Mouse (Mus musculus): ENCODE measurements around the gene Fkbp10.

The Fkbp10 gene

GRCm38 (mm10) chr11:100414914-100415822 is at the start of gene Fkbp10:
Gene Fkbp10, plus strand, starts transcription at chr11:100415697.
- DNase-seq (ENCODE audit: low spot score in 2 of 2) = no peak

DNA sequence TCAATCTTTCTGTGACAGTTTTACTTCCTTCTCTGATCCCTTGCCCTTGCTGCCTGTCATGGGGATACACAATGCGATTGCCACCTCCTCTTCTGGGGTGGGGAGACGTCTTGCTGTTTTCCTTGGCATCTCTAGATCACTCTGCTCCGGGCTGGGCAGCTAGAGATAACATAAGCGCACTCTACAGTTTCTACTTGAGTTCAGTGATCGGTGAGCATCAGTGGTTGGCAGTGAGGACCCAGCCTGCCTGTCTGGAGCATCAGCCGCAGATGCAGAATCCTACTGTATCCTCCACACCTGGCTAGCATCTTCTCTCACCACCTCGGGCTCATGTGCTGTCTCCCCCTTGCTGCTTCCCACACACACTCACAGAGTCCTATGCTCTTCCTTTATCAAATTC is 46.4 kb upstream of the Fkbp10 start:
- DNase-seq (ENCODE audit: low spot score in 2 of 2) = no peak

GRCm38 (mm10) chr11:100369822-100370221 is 45.7 kb upstream of the Fkbp10 start:
- no peak for DNase-seq (ENCODE audit: low spot score in 2 of 2)

- no peak for DNase-seq (ENCODE audit: low spot score in 2 of 2)
Observed at GRCm38 (mm10) chr11:100371981-100372558, 43.4 kb upstream of the Fkbp10 start.

GRCm38 (mm10) chr11:100375127-100375526 is 40.4 kb upstream of the Fkbp10 start:
- DNase-seq (ENCODE audit: low spot score in 2 of 2) = no peak

- DNase-seq (ENCODE audit: low spot score in 2 of 2) = no peak
Observed at GRCm38 (mm10) chr11:100376005-100376404, 39.5 kb upstream of the Fkbp10 start.

GRCm38 (mm10) chr11:100376746-100377389 is 38.6 kb upstream of the Fkbp10 start:
- no peak for DNase-seq (ENCODE audit: low spot score in 2 of 2)

DNA sequence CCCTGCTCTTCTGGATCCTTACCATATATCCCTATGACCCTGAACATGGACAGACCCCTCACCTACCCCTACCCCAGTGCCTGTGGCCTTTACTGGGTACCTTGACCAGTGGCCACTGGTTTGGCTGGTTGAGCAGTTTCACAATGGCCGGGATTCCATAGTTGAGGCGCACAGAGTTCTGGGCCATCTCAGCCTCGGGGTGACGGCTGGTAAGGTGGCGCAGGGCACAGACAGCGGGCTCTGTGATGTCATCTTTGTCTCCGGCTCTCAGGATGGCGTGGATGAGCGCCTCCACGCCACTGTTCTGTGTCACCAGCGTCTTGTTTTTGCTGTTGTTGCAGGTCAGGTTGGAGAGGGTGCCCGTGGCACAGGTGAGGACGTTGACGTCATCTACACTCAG is 37.5 kb upstream of the Fkbp10 start:
- no peak for DNase-seq (ENCODE audit: low spot score in 2 of 2)

- DNase-seq (ENCODE audit: low spot score in 2 of 2) = no peak
Observed at GRCm38 (mm10) chr11:100378446-100378845, 37.1 kb upstream of the Fkbp10 start.

DNA sequence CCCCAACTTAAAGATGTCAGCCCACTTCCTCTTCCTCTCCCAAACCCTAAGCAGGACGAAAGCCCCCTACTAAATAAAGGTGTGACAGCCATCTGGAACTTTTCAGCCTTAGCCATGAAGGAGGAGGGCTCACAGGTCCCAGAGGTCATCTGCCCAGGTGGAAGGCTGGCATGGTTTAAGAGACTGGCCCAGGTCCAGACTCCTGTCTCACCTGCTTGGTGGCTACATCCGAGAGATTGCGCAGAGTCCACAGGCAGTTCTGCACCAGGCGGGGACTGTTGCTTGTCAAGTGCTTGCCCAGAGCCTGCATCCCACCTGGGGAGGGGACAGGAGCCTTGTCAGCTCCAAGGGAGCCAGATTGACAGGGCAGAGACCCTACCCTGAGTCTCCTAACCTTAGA is 36.2 kb upstream of the Fkbp10 start:
- DNase-seq (ENCODE audit: low spot score in 2 of 2) = no peak

GRCm38 (mm10) chr11:100382682-100383081 is 32.8 kb upstream of the Fkbp10 start:
- no peak for DNase-seq (ENCODE audit: low spot score in 2 of 2)

GRCm38 (mm10) chr11:100385016-100385415 is 30.5 kb upstream of the Fkbp10 start:
- DNase-seq (ENCODE audit: low spot score in 2 of 2) = no peak

DNA sequence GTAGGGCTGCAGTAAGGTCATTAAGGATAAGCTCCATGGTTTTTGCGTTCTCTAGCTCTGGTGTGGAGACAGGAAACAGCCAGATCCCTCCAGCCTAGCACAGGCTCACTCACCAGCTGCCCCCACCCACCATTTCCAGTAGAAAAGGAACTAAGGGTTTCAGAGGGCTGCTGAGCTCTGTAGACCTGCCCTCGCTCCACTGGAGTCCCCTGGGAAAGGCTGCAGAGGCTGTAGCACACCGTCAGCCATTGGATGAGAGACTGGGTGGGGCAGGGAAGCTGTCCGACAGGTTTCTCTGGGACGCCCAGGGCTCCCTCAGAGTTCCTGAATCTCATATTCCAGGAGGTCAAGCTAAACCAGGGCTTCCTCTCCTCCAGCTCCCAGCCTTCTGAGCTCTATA is 28.9 kb upstream of the Fkbp10 start:
- DNase-seq (ENCODE audit: low spot score in 2 of 2) = no peak

DNA sequence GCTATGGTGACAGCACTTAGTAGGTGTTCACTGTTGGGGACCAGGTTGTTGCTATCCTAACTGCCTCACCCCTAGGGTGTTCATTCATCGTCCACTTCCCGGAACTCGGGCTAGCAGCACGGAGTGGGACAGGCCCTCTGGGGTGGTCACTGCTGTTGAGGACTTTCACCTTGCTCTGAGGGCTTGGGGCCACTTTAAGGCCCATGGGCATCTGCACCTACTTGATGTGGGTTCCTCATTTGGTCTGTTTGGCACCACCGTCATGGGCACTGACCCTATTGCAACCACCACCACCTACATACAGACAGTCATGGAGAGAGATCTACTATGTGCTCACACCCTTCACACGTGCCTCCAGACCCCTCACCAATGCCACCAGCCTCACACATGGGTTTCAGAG is 28.4 kb upstream of the Fkbp10 start:
- DNase-seq (ENCODE audit: low spot score in 2 of 2) = no peak

DNA sequence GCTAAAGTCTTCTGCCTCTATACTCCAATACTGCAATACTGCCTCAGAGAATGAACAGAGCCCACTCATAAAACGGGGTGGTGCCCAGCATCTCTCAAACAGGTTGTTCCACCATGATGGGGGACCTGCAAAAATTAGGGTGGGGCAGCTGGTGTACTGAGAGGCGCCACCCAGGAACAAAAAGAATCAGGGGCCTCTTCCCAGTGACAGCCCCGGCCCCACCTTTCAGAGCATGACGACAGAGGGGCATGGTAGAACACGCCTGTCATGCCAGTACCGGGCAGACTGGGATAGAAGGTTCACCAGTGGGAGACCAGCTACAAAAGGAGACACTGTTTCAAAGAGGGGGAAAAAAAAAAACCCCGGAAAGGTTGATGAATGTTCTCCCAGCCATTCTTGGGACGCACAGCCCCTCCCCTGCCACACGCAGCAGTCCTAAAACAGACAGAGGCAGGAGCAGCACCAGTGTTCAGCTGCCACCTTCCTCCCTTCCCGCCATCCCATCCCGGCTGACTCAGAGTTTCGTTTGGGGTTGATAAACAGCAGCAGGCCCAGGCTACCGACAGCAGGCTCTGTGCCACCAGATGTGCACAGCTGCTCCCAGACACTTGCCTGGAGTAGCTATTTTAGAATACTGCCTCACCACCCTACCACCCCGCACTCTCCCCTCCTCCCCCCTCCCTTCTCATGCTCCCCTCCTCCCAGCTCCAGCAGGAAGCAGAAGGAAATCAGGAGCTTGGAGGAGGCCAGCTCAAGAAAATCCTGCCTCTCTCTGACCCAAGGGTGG is 27.7 kb upstream of the Fkbp10 start:
- no peak for DNase-seq (ENCODE audit: low spot score in 2 of 2)

DNA sequence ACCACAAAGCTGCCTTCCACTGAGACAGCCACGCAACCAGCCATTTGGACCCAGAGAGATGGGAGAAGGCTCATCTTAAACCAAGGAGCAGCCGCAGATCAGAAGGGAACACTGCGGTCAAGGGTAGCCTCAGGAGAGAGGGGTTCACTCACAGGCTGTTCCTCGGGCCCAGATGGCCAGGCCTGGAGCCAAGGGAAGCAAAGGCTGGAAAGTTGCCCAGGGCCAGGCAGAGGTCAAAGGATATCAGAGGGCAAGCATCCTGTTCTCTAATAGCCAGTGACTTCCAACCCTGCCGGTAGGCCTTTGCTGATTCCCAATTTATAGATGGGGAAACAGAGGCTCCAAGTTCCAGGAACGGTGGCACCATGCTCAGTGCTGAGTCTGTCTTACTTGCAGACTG is 26.9 kb upstream of the Fkbp10 start:
- DNase-seq (ENCODE audit: low spot score in 2 of 2) = no peak

GRCm38 (mm10) chr11:100389931-100390445 is 25.5 kb upstream of the Fkbp10 start:
- no peak for DNase-seq (ENCODE audit: low spot score in 2 of 2)

DNA sequence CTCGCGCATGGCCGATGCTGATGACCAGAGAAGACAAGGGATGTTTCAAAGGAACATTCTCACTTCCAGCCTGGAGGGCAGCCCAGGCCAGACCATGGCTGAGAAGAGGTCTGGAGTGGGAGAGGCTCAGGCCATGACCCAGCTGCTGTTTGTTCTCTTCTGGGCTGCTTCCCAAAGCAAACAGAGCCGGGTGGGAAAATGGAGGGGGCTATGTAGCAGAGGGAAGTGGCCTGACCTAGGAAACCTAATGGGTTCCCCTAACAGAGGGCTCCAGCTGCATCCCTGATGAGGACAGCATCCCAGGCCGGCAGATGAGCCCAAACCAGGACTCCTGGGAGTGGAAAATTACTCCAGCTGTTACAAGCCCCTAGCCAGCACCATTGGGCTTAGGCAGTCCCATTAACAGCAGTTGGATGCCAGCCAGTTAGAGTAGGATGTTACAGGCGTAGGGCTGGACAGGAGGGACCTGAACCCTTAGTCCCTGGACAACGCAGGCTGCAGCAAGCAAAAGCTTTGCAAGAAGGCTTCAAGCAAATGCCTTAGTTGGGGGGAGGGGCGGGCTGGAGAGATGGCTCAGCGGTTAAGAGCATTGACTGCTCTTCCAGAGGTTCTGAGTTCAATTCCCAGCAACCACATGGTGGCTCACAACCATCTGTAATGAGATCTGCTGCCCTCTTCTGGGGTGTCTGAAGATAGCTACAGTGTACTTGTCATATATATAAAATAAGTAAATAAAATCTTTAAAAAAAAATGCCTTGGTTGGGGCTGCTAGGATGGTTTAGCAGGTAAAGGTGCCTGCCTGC is 24.2 kb upstream of the Fkbp10 start:
- DNase-seq (ENCODE audit: low spot score in 2 of 2) = no peak

GRCm38 (mm10) chr11:100391884-100392345 is 23.6 kb upstream of the Fkbp10 start:
- DNase-seq (ENCODE audit: low spot score in 2 of 2) = no peak

GRCm38 (mm10) chr11:100392958-100393357 is 22.5 kb upstream of the Fkbp10 start:
- no peak for DNase-seq (ENCODE audit: low spot score in 2 of 2)

GRCm38 (mm10) chr11:100393733-100394132 is 21.8 kb upstream of the Fkbp10 start:
- no peak for DNase-seq (ENCODE audit: low spot score in 2 of 2)

Data from right cerebral cortex, postnatal 36 days (tissue).